Mouse (Mus musculus): ENCODE measurements at regions not wholly inside any gene's neighbourhood (a gene's known extent, or its start where the extent isn't known, plus 50 kb on each side); places are given as distances from the start of the nearest gene placed in this dataset.

DNA sequence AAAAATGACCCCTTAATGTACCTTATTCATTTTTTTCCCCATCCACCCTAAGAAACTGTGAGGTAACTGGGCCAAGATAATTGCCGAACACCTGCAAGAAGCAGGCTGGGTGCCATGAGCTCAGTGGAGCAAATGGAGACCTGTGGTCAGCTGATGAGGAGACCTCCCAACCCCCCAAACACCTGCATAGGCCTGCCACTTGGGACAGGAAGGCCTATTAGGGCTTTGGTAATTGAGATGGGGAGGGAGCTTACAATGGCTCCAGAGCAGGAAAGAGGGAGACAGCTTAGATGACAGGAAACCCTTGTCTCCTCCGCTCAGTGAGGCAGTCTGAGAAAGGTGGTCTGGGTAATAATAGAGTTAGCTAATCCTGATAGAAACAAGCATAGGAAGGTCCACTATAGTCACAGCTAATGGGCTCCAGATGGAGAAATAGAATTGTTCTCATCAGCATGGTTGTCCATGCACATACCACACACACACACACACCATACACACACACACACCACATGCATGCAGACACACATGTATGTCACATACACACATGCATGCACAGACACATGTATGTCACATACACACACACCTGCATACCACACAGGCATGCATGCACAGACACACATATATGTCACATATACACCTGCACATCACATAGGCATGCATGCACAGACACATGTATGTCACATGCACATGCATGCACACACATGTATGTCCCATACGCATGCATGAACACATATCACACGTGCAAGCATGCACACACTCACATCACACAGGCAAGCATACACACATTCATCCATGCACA, 270.2 kb upstream of the Habp2 start:
- no peak for TF ChIP-seq POLR2A (IDR thresholded peaks at IDR 0.05; ENCODE audit: borderline replicate concordance, insufficient read depth, low read length)
- no peak for TF ChIP-seq CTCF (IDR thresholded peaks at IDR 0.05; ENCODE audit: borderline replicate concordance, insufficient read depth, low read depth, low read length)

Measured in cerebellum, adult 2 months (tissue).